Mouse (Mus musculus): ENCODE data around the gene Kdm5a.

Kdm5a gene

GRCm38 (mm10) chr6:120363688-120364522 lies at the start of gene Kdm5a, which contains the start of gene Ccdc77:
Gene Kdm5a, plus strand, starts transcription at chr6:120364124.
Gene Ccdc77, minus strand, starts transcription at chr6:120364374.
- DNase-seq (ENCODE audit: low spot score) = peak; percentile 93

GRCm38 (mm10) chr6:120318303-120318940 lies 45.5 kb upstream of the Kdm5a start:
- no peak for DNase-seq (ENCODE audit: low spot score)

DNA sequence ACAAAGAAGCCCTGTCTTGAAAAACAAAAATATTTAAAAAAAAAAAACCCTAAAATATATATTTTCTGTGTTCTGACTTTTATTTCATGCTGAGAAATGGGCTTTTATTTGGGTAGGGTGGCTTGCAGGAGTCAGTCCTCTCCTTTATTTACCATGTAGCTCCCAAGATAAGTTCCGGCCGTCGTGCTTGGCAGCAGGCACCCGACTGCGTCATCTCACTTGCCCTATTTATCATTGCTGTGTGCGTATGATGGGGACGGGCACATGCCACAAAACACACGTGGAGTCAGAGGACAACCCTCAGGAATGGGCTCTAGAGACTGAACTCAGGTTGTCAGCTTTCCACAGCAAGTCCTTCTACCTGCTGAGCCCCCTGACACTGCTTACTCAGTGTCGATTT lies 44.8 kb upstream of the Kdm5a start:
- DNase-seq (ENCODE audit: low spot score) = no peak

GRCm38 (mm10) chr6:120320369-120320768 lies 43.6 kb upstream of the Kdm5a start:
- no peak for DNase-seq (ENCODE audit: low spot score)

DNA sequence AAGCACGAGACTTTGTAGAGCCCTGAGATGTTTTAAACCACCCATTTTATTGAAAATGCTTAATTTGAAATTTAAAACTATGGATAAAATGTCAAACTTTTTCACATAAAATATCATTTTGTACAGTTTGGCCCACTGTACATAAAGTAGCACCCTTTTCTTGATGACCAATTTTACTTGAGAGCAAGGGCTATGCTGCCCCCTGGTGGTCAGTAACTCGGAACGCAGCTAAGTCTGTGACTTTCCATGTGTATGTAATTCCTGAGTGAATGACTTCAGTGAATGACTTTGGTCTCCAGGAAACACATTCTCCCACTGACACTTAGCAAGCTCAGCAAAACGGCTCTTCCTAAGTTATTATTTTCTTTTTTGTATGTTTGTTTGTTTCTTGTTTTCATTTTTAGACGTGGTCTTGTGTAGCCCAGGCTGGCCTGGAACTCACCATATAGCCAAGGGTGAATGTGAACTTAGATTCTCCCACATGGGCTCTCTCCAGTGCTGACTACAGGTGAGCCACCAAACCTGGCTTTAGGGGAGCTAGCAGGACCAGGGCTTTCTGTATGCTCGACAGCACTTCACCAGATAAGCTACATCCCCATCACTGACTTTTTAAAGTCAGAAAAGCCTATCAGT lies 39.5 kb upstream of the Kdm5a start:
- peak; percentile 69 for DNase-seq (ENCODE audit: low spot score)

GRCm38 (mm10) chr6:120332351-120332750 lies 31.6 kb upstream of the Kdm5a start:
- no peak for DNase-seq (ENCODE audit: low spot score)

DNA sequence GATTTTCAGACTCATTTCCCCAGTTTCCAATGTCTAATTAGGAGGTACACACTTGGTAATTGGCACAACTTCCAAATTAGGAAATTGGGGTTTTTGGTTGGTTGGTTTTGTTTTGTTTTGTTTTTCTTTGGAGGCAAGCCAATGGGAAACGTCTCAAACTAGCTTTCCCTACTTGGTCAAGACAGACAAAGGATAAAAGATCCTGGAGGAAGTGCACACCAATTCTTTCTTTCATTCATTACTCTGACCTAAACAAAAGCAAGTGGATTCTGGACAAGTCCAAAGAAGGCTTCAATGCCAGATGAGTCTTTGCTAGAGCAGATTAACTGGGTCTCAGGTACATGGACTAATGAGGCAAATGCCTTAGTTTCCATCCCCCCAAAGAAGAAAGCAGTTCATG lies 19.9 kb upstream of the Kdm5a start:
- no peak for DNase-seq (ENCODE audit: low spot score)

DNA sequence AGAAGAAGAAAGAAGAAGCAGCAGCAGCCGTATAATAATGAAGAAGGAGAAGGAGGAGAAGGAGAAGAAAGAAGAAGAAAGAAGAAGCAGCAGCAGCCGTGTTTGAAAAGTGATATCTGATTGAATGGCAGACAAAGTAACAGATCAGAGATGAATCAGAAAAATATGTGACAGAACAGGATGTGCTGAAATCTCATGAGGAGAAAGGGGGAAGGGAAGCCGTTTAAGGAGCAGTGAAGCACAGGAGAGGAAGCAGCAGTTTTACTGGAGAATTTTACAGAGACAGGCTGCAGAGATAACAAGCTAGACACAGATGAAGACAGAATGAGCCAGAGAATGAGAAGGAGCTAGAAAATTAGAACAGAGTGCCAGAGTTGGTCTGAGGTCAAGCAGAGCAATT lies 14.9 kb upstream of the Kdm5a start:
- no peak for DNase-seq (ENCODE audit: low spot score)

- DNase-seq (ENCODE audit: low spot score) = no peak
Observed at GRCm38 (mm10) chr6:120356478-120356877, 7.4 kb upstream of the Kdm5a start.

DNA sequence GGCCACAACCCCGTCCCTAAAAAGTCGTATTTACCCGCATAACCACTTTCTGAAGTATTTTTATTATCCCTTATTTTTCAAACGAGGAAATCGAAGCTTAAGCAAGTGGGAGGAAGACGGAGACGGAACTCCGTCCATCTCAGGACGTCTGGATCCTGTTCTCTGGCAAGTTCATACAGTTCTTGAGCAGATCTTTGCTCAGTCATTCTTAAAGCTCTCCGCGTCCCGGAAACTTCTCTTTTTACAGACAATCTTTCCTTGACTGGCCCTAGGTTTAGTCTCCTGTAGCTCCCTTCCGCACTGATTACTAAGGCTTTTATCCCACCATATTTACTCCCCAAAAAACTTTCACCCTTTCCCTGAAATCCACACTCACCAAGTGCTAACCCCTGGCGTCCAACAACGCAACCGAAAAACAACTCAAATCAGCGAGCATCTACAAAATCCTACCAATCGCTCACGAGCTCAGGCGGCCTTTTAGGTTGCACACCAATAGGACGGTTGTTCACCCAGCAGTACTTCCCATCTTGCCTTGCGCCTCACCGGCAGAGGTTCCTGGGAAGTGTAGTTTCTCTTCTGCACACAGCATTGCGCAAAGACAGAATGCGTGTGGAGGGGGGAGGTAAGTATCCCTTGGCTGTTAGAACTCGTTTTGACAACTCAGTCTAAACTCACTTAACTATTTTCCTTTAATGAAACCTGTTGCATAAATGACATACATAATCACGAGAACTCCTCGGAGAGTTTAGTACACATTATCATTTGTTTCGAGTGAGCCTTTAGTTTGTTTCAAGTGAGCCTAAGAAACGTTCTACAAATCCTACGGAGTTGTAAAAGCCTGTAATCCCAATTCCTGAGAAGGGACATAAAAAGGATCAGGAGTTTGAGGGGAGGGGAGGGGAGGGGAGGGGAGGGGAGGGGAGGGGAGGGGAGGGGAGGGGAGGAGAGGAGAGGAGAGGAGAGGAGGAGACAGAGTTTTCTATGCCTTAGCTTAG lies 6.7 kb upstream of the Kdm5a start:
- DNase-seq (ENCODE audit: low spot score) = peak; percentile 86

- no peak for DNase-seq (ENCODE audit: low spot score)
Observed at GRCm38 (mm10) chr6:120362124-120362523, 1.8 kb upstream of the Kdm5a start.

- no peak for DNase-seq (ENCODE audit: low spot score)
Observed at GRCm38 (mm10) chr6:120362774-120363687, 893 bp upstream of the Kdm5a start.

- no peak for DNase-seq (ENCODE audit: low spot score)
Observed at GRCm38 (mm10) chr6:120364523-120364905, 590 bp downstream of the Kdm5a start.

GRCm38 (mm10) chr6:120365051-120365450 lies 1.1 kb downstream of the Kdm5a start:
- no peak for DNase-seq (ENCODE audit: low spot score)

DNA sequence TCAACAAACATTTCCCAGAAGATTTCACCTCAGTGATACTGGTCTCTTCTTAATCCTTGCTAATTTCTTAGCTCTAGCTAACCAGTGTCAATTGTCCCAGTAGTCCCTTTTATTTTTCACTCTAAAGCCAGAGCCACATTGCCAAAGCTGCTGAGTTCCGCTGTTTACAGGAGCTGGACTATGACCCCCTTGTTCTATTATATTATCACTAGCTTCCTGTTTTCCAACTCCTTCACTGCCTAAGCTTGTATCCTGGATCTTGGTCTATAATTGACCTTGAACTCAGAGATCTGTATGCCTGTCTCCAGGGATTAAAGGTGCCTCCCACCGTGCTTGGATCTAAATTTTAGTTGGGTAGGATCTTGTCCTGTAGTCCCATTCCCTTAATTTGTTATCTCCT lies 12.8 kb downstream of the Kdm5a start:
- DNase-seq (ENCODE audit: low spot score) = no peak

GRCm38 (mm10) chr6:120390054-120390453 lies 26.1 kb downstream of the Kdm5a start:
- no peak for DNase-seq (ENCODE audit: low spot score)

GRCm38 (mm10) chr6:120392811-120393210 lies 28.9 kb downstream of the Kdm5a start:
- DNase-seq (ENCODE audit: low spot score) = no peak

DNA sequence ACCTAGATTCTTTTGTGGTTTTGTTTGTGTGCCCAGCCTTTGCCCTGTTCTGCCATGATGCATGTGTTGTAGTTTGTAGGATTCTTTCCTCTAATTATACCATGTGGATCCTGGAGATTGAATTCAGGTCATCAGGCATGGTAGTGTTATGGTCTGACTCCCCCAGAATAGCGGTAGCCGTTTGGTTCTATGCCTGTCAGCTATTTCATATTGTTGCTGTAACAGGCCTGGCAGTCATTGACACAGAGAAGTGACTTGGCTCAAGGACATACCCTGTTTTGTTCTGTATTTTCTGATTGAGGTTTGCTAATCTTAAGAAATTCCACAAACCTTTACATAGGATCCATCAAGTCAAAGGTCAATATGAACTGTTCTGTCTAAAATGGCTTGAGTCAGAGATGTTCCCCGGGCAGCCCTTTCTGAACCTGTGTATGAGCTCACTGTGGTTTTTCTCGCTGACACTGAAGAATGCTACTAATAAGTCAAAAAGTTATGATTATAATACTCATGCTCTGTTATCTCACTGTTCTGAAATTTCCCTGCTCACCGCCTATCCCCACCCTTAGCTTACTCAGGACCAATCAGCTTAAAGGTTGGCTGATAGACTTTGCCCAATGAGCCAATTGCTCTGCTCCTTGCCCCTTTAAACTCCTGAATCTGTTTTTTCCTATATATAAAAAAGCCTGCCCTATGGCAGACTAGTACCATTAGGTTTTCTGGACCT lies 31.9 kb downstream of the Kdm5a start:
- no peak for DNase-seq (ENCODE audit: low spot score)

DNA sequence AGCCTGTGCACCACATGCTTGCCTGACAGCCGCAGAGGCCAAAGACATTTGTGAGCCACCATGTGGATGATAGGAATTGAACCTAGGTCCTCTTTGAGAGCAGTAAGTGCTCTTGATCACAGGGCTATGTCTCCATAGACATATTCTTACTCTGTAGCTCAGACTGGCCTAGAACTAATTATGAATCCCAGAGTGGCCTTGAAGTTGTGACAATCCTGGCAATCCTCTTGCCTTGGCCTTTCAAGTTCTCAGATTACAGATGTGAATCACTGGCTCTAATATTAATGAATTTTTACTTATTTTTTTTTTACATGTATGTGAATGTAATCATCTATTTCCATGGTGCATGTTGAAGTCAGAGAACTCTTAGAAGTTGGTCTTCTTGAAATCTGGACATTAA lies 40.0 kb downstream of the Kdm5a start:
- no peak for DNase-seq (ENCODE audit: low spot score)

GRCm38 (mm10) chr6:120438161-120438560 lies 74.2 kb downstream of the Kdm5a start:
- no peak for DNase-seq (ENCODE audit: low spot score)

Data from urinary bladder, postnatal 14 days (tissue).